Mouse (Mus musculus): Measurements from ENCODE around the gene Hsd17b12. TPM values are rescaled to one million over a fixed set of nuclear protein-coding genes. Genes with fewer than 3 reads are reported as not detected.

The Hsd17b12 gene
- polyA plus RNA-seq, 1 experiment from 2014 or later, result 98.2 TPM

- 0 out of 2 replicates have a peak, but pooled peaks cover 7% of the 10 kb centered on the region for H3K36me3 ChIP-seq
- no peaks in the 10 kb centered on the region for H3K4me1 ChIP-seq (replicated peaks)
- H3K27me3 ChIP-seq, result no peaks in the 10 kb centered on the region
- H3K4me3 ChIP-seq (replicated peaks), result no peak overlapping the region
- H3K4me2 ChIP-seq, result no peak overlapping the region
- H3K9me3 ChIP-seq, result no peaks in the 10 kb centered on the region
- no peak for ATAC-seq (ENCODE audit: insufficient number of reproducible peaks, insufficient read depth, low FRiP score, low TSS enrichment, low read depth)
- 91% methylated on average over 5 of the region's 5 CpGs for WGBS
- no peak overlapping the region for H3K27ac ChIP-seq
- no peak overlapping the region for H3K9ac ChIP-seq (replicated peaks)
These were observed 91.1 kb downstream of the Hsd17b12 start for GRCm38 (mm10) chr2:94066540-94067135.

GRCm38 (mm10) chr2:94066120-94066519, 91.6 kb downstream of the Hsd17b12 start:
- Histone ChIP-seq H3K9me3 (no peaks in the 10 kb centered on the region), H3K4me1 (replicated peaks) (no peaks in the 10 kb centered on the region), H3K4me3 (replicated peaks) (no peak overlapping the region), H3K36me3 (0 out of 2 replicates have a peak, but pooled peaks cover 7% of the 10 kb centered on the region), H3K9ac (replicated peaks) (no peak overlapping the region), H3K4me2 (no peak overlapping the region), H3K27me3 (no peaks in the 10 kb centered on the region), H3K27ac (no peak overlapping the region)
- WGBS, result 90% methylated on average over 7 of the region's 7 CpGs
- ATAC-seq (ENCODE audit: insufficient number of reproducible peaks, insufficient read depth, low FRiP score, low TSS enrichment, low read depth), result no peak

- Histone ChIP-seq H3K4me1 (replicated peaks) (no peaks in the 10 kb centered on the region), H3K27ac (no peak overlapping the region), H3K27me3 (no peaks in the 10 kb centered on the region), H3K36me3 (no peaks in the 10 kb centered on the region), H3K9ac (replicated peaks) (no peak overlapping the region), H3K4me3 (replicated peaks) (no peak overlapping the region), H3K9me3 (no peaks in the 10 kb centered on the region), H3K4me2 (no peak overlapping the region)
- no peak for ATAC-seq (ENCODE audit: insufficient number of reproducible peaks, insufficient read depth, low FRiP score, low TSS enrichment, low read depth)
- WGBS, result 89% methylated on average over 4 of the region's 4 CpGs
These were observed 95.0 kb downstream of the Hsd17b12 start for GRCm38 (mm10) chr2:94062791-94063190.

- Histone ChIP-seq H3K9ac (replicated peaks) (no peak overlapping the region), H3K4me1 (replicated peaks) (no peaks in the 10 kb centered on the region), H3K27ac (no peak overlapping the region), H3K4me3 (replicated peaks) (no peak overlapping the region), H3K36me3 (no peaks in the 10 kb centered on the region), H3K9me3 (no peaks in the 10 kb centered on the region), H3K4me2 (no peak overlapping the region), H3K27me3 (no peaks in the 10 kb centered on the region)
- ATAC-seq (ENCODE audit: insufficient number of reproducible peaks, insufficient read depth, low FRiP score, low TSS enrichment, low read depth), result no peak
- WGBS, result 86% methylated on average over 5 of the region's 5 CpGs
These were observed 98.3 kb downstream of the Hsd17b12 start for GRCm38 (mm10) chr2:94059459-94059858.

- Histone ChIP-seq H3K27ac (no peak overlapping the region), H3K9me3 (no peaks in the 10 kb centered on the region), H3K27me3 (no peaks in the 10 kb centered on the region), H3K4me1 (replicated peaks) (no peaks in the 10 kb centered on the region), H3K36me3 (no peaks in the 10 kb centered on the region), H3K4me3 (replicated peaks) (no peak overlapping the region), H3K9ac (replicated peaks) (no peak overlapping the region), H3K4me2 (no peak overlapping the region)
- no peak for ATAC-seq (ENCODE audit: insufficient number of reproducible peaks, insufficient read depth, low FRiP score, low TSS enrichment, low read depth)
These were observed 103.0 kb downstream of the Hsd17b12 start for GRCm38 (mm10) chr2:94054813-94055212.

GRCm38 (mm10) chr2:94051952-94052351, 105.8 kb downstream of the Hsd17b12 start:
- no peak for ATAC-seq (ENCODE audit: insufficient number of reproducible peaks, insufficient read depth, low FRiP score, low TSS enrichment, low read depth)
- H3K9me3 ChIP-seq, result no peaks in the 10 kb centered on the region
- H3K4me3 ChIP-seq (replicated peaks), result no peak overlapping the region
- H3K9ac ChIP-seq (replicated peaks), result no peak overlapping the region
- H3K27ac ChIP-seq, result no peak overlapping the region
- H3K4me1 ChIP-seq (replicated peaks), result no peaks in the 10 kb centered on the region
- H3K27me3 ChIP-seq, result no peaks in the 10 kb centered on the region
- no peaks in the 10 kb centered on the region for H3K36me3 ChIP-seq
- no peak overlapping the region for H3K4me2 ChIP-seq
- 92% methylated on average over 5 of the region's 5 CpGs for WGBS

- no peak overlapping the region for H3K27ac ChIP-seq
- no peaks in the 10 kb centered on the region for H3K36me3 ChIP-seq
- H3K4me1 ChIP-seq (replicated peaks), result no peaks in the 10 kb centered on the region
- no peak overlapping the region for H3K4me2 ChIP-seq
- H3K9ac ChIP-seq (replicated peaks), result no peak overlapping the region
- no peaks in the 10 kb centered on the region for H3K9me3 ChIP-seq
- 97% methylated on average over 3 of the region's 3 CpGs for WGBS
- H3K27me3 ChIP-seq, result no peaks in the 10 kb centered on the region
- no peak overlapping the region for H3K4me3 ChIP-seq (replicated peaks)
- no peak for ATAC-seq (ENCODE audit: insufficient number of reproducible peaks, insufficient read depth, low FRiP score, low TSS enrichment, low read depth)
These were observed 106.9 kb downstream of the Hsd17b12 start for GRCm38 (mm10) chr2:94050901-94051300.

- H3K4me3 ChIP-seq (replicated peaks), result no peak overlapping the region
- H3K36me3 ChIP-seq, result no peaks in the 10 kb centered on the region
- H3K4me1 ChIP-seq (replicated peaks), result no peaks in the 10 kb centered on the region
- H3K27me3 ChIP-seq, result no peaks in the 10 kb centered on the region
- H3K27ac ChIP-seq, result no peak overlapping the region
- WGBS, result 84% methylated on average over 5 of the region's 5 CpGs
- H3K9me3 ChIP-seq, result no peaks in the 10 kb centered on the region
- H3K9ac ChIP-seq (replicated peaks), result no peak overlapping the region
- no peak for ATAC-seq (ENCODE audit: insufficient number of reproducible peaks, insufficient read depth, low FRiP score, low TSS enrichment, low read depth)
- no peak overlapping the region for H3K4me2 ChIP-seq
These were observed 108.1 kb downstream of the Hsd17b12 start for GRCm38 (mm10) chr2:94049471-94050176.

GRCm38 (mm10) chr2:94048733-94049470, 108.9 kb downstream of the Hsd17b12 start:
- Histone ChIP-seq H3K27me3 (no peaks in the 10 kb centered on the region), H3K4me1 (replicated peaks) (no peaks in the 10 kb centered on the region), H3K4me3 (replicated peaks) (no peak overlapping the region), H3K9me3 (no peaks in the 10 kb centered on the region), H3K36me3 (no peaks in the 10 kb centered on the region), H3K9ac (replicated peaks) (no peak overlapping the region), H3K4me2 (no peak overlapping the region), H3K27ac (no peak overlapping the region)
- 78% methylated on average over 5 of the region's 5 CpGs for WGBS
- no peak for ATAC-seq (ENCODE audit: insufficient number of reproducible peaks, insufficient read depth, low FRiP score, low TSS enrichment, low read depth)

- WGBS, result 69% methylated on average over 1 of the region's 1 CpGs
These were observed 109.5 kb downstream of the Hsd17b12 start for GRCm38 (mm10) chr2:94048271-94048670.

GRCm38 (mm10) chr2:94045411-94046090, 112.2 kb downstream of the Hsd17b12 start:
- Histone ChIP-seq H3K27ac (no peak overlapping the region), H3K4me2 (no peak overlapping the region), H3K4me1 (replicated peaks) (no peaks in the 10 kb centered on the region), H3K27me3 (no peaks in the 10 kb centered on the region), H3K4me3 (replicated peaks) (no peak overlapping the region), H3K36me3 (peaks cover 18% of the 10 kb centered on the region; the same call in 1 of the 2 replicates), H3K9ac (replicated peaks) (no peak overlapping the region), H3K9me3 (no peaks in the 10 kb centered on the region)
- WGBS, result 82% methylated on average over 6 of the region's 6 CpGs
- ATAC-seq (ENCODE audit: insufficient number of reproducible peaks, insufficient read depth, low FRiP score, low TSS enrichment, low read depth), result no peak

More at GRCm38 (mm10) chr2:94048271-94048670, 109.5 kb downstream of the Hsd17b12 start:
- Histone ChIP-seq H3K4me2 (no peak overlapping the region), H3K27ac (no peak overlapping the region), H3K4me3 (replicated peaks) (no peak overlapping the region), H3K9ac (replicated peaks) (no peak overlapping the region), H3K9me3 (no peaks in the 10 kb centered on the region), H3K27me3 (no peaks in the 10 kb centered on the region), H3K4me1 (replicated peaks) (no peaks in the 10 kb centered on the region), H3K36me3 (no peaks in the 10 kb centered on the region)
- no peak for ATAC-seq (ENCODE audit: insufficient number of reproducible peaks, insufficient read depth, low FRiP score, low TSS enrichment, low read depth)
